Mouse (Mus musculus): ENCODE results near the gene Nit2.

Gene Nit2

GRCm38 (mm10) chr16:57162841-57163240 lies 4.3 kb downstream of the Nit2 start:
- DNase-seq (ENCODE audit: low read depth, low spot score) = no peak

GRCm38 (mm10) chr16:57159835-57160234 lies 7.3 kb downstream of the Nit2 start:
- no peak for DNase-seq (ENCODE audit: low read depth, low spot score)

DNA sequence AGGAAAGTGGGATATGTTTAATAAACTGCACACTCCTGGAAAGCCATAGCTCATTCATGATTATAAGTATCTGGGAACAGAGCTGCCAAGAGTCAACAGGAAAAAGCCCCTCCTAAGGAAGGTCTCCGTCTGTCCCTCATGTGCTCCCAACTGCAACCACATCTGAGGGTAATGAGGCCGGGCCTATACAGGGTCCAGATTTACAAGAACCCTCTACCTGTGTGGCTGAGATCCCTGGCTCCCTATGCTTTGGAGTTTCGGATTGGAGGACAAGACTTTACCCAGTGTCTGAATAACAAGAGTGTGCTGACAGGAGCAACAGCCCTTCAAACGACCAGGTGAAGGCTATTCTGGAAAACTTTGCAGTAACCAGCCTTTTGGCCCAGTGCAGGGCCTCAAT lies 9.4 kb downstream of the Nit2 start:
- DNase-seq (ENCODE audit: low read depth, low spot score) = no peak

GRCm38 (mm10) chr16:57157076-57157475 lies 10.1 kb downstream of the Nit2 start:
- DNase-seq (ENCODE audit: low read depth, low spot score) = no peak

DNA sequence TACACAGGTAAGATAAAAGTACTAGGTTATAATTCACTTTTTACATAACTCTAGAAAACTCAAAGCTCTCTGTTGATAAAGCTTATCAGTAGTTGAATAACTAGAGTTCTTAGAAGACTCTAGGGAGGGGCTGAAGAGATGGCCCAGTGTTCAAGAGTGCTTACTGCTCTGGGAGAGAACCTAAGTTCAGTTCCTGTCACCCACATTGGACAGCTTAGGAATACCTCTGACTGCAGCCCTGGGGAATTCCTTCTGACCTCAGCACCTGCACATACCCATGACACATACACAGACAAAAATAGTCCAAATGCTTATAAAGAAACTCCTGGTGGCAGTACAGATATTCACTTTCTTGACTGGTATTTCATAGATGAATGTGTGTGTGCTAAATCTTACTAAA lies 11.2 kb downstream of the Nit2 start:
- DNase-seq (ENCODE audit: low read depth, low spot score) = no peak

DNA sequence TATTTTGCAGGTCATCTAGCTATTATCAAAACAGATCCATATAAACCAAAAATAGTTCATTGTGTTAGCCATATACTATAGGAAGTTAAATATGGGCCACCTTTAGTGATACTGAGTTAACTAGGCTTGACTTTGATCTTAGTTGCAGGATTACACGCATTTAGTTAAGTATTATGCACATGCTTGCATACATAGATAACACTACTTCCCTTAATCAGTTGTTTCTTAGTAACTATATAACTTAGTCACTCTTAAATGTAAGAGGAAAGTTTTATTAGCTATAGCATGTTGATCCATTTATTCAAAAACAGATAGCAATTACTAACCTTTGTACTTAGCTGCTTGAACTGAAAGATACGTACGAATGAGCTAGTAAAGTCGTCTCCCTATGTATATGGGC lies 15.7 kb downstream of the Nit2 start:
- DNase-seq (ENCODE audit: low read depth, low spot score) = no peak

GRCm38 (mm10) chr16:57144741-57145140 lies 22.4 kb downstream of the Nit2 start:
- no peak for DNase-seq (ENCODE audit: low read depth, low spot score)

DNA sequence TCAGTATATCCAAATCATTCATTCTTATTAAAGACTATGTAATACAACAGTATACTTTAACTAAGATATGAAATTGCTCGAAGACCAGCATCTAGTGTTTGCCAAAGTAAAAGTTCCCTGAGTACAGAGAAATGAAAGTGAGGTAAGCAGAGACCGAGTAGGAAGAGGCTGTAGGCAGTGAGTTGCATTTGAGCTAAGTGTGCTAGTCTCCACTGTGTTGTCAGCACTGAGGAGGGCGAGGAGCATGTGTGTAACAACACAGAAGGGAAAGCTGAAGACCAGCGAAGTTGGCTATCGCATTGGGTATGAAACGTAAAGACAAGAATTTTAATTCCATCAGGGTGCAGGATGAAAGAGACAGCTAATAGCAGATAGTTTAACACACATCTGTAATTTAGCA lies 33.5 kb downstream of the Nit2 start:
- DNase-seq (ENCODE audit: low read depth, low spot score) = no peak

DNA sequence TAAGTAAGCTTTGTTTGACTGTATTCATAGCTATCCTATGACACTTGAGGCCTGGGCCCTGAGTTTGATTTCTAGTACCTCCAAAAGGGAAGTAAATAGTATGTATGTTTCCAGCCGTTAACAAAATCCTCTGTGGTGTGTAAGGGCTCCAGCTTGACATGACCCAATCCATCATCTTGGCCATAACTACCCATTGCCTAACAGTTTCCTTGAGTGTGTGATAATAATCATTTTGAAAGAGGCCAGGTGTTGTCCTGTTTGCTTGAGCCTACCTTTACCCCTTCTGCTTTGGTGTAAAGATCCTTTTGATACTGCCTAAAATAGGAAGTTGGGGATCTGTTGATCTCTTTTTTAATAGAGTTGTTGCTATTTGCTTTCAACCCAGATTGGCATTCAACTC lies 34.8 kb downstream of the Nit2 start:
- no peak for DNase-seq (ENCODE audit: low read depth, low spot score)

DNA sequence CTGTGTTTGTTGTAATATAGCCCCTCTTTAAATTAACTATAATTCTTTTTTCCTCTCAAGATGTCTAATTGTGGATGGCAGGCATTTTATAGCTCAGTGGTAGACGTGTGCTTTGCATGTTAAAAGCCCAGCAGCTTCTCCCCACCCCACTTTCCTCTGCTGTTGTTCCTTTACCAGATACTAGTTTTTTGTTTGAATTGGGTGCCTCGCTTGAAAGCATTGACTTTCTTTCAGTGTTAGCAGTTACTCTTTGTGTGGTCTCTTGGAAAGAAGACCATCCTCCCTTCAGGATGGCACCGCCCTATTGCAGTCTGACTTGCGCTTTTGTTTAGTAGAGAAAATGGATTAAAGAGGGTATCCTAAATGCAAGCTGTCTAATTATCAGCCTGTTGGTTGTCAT lies 35.6 kb downstream of the Nit2 start:
- no peak for DNase-seq (ENCODE audit: low read depth, low spot score)

GRCm38 (mm10) chr16:57130752-57131400 lies 36.3 kb downstream of the Nit2 start:
- no peak for DNase-seq (ENCODE audit: low read depth, low spot score)

DNA sequence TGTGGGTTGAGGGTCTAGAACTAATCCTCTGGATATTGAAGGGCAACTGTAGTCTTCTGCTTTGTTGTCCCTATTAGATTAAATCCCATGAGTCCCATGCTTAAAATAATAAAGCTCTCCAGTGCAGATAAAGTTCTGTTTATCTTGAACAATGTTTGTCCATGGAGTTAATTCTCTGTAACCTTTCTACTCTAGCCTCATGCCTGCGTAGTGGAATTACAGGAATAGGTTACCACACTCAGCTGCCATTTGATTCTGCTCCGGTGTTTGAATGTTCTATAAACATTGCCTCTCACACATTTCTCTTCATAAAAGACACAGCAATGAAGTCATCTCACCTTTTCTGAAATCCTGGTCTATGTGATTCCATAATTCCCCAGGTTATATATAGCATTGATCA lies 39.3 kb downstream of the Nit2 start:
- DNase-seq (ENCODE audit: low read depth, low spot score) = no peak

DNA sequence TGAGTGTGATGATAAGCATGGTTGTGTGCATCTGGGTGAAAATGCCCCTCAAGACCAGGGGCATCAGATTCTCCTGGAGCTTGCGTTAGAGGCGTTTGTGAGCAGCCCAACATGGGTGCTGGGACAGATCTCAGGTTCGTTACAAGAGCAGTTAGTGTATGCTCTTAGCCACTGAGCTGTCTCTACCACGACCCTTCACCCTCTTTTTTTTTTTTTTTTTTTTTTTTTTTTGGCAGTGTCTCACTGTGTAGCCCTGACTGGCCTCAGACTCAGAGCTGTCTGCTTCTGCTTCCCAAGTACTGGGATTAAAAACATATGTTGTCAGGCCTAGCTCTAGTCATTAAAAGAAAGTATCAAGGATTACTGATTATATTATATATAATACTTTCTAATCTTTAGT lies 40.9 kb downstream of the Nit2 start:
- DNase-seq (ENCODE audit: low read depth, low spot score) = no peak

DNA sequence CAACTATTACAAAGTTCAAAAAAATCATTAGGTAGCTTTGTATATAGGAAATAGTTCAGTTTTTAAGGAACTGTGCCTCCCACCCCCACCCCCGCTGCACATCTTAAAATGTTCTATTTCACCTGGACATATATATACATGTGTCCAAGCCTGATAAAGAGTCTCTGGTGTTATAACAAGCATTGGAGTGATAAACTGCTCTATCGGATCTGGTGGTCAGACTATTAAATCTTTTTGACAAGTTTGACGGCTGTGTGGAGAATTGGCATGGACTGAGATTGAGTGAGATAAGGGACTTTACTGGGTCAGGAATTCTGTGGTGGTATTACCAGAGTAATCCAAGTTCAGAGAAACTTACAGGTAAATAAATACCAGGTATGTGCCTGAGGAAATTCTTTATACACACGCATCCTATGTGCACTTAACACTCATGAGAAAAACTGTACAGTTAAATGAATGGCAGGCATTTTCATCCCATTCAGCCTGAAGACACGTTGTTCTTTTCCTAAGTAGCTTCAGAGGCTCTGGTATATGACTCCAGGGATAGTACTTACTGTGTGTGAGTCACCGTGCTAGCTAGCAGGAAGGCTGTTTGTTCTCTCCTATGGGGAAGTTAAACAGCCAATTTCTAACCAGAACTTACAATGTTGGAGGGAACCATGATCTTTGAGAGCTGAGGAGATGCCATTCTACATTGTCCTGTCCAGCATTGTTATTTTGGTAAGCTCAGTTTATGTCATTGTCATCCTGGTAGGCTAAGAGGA lies 44.3 kb downstream of the Nit2 start:
- no peak for DNase-seq (ENCODE audit: low read depth, low spot score)

- DNase-seq (ENCODE audit: low read depth, low spot score) = no peak
Observed at GRCm38 (mm10) chr16:57121816-57122415, 45.2 kb downstream of the Nit2 start.

- peak; percentile 90 for DNase-seq (ENCODE audit: low read depth, low spot score)
Observed at GRCm38 (mm10) chr16:57120913-57121815, 46.0 kb downstream of the Nit2 start, which contains the start of gene Tomm70a. Gene Tomm70a (plus strand): TSS chr16:57121703.

DNA sequence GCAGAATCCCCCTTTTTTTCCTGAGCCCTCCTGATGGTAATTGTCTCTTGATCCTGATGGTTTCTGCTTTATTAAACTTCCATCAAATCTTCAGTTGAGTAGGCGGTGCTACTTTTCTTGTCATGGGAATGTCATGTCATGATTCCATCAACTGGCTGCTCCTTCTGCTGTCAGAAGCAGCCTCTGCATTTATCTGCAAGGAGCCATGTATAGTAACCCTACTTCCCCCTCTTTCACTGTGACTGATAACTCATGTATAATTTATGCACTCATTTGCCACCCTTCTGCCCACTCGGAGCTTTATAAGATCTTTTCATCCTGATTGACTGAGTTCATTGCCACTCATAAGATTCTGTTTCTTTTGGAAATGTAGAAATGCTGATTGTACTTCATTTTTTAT lies 49.6 kb downstream of the Nit2 start:
- no peak for DNase-seq (ENCODE audit: low read depth, low spot score)

GRCm38 (mm10) chr16:57116066-57116465 lies 51.1 kb downstream of the Nit2 start:
- DNase-seq (ENCODE audit: low read depth, low spot score) = no peak

Data from WW6 (cell line).